Mouse (Mus musculus): Measurements from ENCODE around the gene Fermt3. TPM values are rescaled to one million over a fixed set of nuclear protein-coding genes. Genes with fewer than 3 reads are reported as not detected.

Gene Fermt3
- total RNA-seq, 2 experiments from 2014 or later: 89.1 to 262 TPM

GRCm38 (mm10) chr19:7039841-7040636 lies 20.8 kb upstream of the Fermt3 start, which contains the start of gene Stip1:
Gene Stip1, minus strand, starts transcription at chr19:7039967.
- ATAC-seq (ENCODE audit: poor library complexity, severe bottlenecking): peak; percentile 97

DNA sequence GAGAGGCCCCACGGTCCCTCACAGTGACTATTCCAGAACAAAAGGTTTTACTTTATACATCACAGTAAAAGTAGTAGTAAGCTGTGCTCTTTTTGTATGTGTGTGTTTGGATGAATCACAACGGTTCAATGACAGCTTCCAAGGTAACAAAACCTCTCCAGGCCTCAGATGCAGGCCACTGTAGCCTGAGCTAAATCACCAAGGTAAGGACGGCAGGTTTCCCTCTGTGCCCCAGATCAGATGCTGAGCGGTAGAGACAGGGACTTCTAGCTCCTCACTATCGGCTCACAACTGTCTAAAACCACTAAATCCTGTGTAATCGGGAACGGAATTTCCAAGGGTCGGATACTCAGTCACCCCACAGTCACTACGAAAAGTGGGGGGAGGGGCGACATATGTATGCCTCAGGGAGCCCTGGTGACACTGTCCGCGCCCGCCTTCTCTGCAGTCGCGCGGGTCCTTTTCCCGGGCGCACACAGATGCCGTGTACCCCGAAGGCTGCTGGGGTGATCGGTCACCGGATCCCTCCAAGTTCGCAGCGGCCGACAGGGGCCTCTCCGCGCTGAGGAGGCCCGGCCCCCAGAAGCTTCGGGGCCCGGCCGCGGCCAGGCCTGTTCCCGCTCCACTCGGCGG lies 19.9 kb upstream of the Fermt3 start:
- ATAC-seq (ENCODE audit: poor library complexity, severe bottlenecking): no peak

DNA sequence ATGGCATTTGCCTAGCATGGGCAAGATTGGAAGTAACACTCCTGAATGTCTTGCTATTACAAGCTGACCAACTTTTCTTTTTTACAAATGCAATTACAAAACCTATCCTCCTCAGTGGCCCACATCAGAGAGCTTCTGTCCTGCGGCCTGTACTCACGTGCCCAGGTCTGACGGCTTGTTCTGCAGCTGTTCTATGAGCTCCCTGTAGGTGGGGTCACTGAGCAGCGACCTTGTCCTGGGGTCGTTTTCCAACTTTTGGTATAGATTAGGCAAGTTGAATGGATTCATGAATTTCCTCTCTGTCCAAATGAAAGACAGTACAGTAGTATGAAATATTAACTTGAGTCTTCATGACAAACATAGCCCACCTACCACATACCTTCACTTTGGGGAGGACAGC lies 14.7 kb upstream of the Fermt3 start:
- no peak for ATAC-seq (ENCODE audit: poor library complexity, severe bottlenecking)

GRCm38 (mm10) chr19:7029531-7029930 lies 10.3 kb upstream of the Fermt3 start:
- ATAC-seq (ENCODE audit: poor library complexity, severe bottlenecking): no peak

DNA sequence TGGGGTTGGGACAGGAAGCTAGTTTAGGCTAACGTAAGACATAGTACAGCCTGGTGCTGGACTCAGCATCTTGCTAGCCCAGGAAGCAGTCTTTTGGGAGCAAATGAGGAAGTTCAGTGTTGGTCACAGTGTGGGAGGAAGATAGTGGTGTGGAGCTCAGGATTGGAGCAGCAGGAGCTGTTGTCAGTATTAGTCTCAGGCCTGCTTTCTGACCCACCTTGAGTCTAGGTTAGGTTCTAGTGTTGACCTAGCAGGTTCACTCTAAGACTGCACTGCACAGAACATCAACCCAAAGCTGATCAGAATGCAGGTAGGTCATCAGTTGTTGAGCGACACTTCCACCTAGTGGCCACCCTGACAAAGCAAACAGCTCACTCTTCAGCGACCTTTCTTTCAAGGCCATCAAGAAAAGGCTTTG lies 964 bp upstream of the Fermt3 start:
- ATAC-seq (ENCODE audit: poor library complexity, severe bottlenecking): peak; percentile 50

DNA sequence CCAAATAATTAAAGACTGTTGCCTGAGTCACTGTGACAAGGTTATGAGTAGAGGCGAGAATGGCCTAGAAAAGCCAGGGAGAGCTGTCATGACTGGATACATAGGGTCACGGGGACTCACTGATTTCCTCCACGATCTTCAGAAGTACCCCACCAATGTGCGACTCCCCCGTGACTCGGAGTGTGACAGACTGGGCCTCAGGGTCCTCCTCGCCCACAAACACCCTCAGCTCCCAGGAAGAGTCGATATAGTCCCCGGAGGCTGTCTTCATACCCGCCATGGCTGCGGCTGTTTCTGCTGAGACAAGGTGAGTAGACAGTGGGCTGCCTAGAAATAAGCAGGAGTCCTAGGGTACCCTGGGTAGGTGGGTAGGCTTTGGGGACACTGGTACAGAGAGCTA lies 723 bp downstream of the Fermt3 start:
- ATAC-seq (ENCODE audit: poor library complexity, severe bottlenecking): peak; percentile 21

- ATAC-seq (ENCODE audit: poor library complexity, severe bottlenecking): peak; percentile 52
These were observed 1.5 kb downstream of the Fermt3 start for GRCm38 (mm10) chr19:7017541-7018457.

GRCm38 (mm10) chr19:7014481-7015135 lies 4.7 kb downstream of the Fermt3 start:
- no peak for ATAC-seq (ENCODE audit: poor library complexity, severe bottlenecking)

- no peak for ATAC-seq (ENCODE audit: poor library complexity, severe bottlenecking)
These were observed 5.3 kb downstream of the Fermt3 start for GRCm38 (mm10) chr19:7013984-7014383.

- ATAC-seq (ENCODE audit: poor library complexity, severe bottlenecking): no peak
These were observed 6.8 kb downstream of the Fermt3 start for GRCm38 (mm10) chr19:7012426-7012825.

DNA sequence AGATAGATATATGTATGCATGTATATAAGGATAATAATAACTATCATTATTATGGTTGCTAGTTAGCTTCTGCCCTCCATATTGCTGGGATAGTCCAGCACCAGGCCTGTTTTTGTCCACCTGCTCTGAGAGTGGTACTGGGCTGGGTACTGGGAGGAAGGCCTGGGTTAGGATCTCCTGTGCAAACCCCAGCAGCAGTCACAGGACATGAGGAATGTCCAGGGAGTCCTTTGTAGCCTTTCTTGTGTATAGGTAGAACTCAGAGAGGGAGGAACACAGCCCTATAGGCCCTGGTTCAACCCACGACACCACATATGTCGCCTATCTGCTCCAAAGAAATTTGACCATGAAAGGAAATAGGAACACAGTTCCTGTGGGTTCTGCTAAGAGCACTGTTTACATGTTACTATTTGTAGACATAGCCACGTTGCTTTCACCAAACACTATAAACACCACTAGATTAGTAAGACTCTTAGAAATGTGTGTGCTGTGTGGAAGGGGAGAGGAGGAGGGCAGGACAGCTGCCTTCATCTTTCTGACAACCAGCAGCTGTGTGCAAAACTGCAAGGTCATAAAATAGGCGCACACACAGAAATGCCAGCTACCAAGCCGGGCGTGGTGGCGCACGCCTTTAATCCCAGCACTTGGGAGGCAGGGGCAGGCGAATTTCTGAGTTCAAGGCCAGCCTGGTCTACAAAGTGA lies 12.2 kb downstream of the Fermt3 start:
- ATAC-seq (ENCODE audit: poor library complexity, severe bottlenecking): no peak

GRCm38 (mm10) chr19:6999360-7000063 lies 19.8 kb downstream of the Fermt3 start:
- no peak for ATAC-seq (ENCODE audit: poor library complexity, severe bottlenecking)

DNA sequence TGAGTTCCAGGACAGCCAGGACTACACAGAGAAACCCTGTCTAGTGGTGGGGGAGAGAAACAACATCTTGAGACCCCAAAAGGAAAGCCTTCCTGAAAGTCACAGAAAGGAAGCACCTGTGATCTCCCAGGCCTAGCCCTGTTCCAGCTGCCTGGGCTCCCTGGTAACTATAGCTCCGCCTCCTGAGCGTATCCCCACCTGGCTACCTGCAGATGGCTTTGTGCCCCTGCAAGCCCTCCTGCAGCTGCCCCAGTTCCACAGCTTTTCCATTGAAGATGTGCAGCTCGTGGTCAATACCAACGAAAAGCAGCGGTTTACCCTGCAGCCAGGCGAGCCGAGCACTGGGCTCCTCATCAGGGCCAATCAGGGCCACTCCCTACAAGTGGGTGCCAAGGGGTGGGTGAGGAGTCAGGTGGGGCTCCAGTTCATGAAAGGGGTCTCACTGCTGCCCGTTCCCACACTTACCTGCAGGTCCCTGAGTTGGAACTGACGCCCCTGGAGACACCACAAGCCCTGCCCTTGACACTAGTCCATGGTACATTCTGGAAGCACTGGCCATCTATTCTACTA lies 21.5 kb downstream of the Fermt3 start:
- no peak for ATAC-seq (ENCODE audit: poor library complexity, severe bottlenecking)

GRCm38 (mm10) chr19:6996006-6996405 lies 23.3 kb downstream of the Fermt3 start, which contains the start of the genes Nudt22 and Trpt1:
Gene Nudt22, minus strand, starts transcription at chr19:6996117.
Gene Trpt1, plus strand, starts transcription at chr19:6996131.
- ATAC-seq (ENCODE audit: poor library complexity, severe bottlenecking): peak; percentile 57

- ATAC-seq (ENCODE audit: poor library complexity, severe bottlenecking): no peak
These were observed 23.8 kb downstream of the Fermt3 start for GRCm38 (mm10) chr19:6995255-6995991.

DNA sequence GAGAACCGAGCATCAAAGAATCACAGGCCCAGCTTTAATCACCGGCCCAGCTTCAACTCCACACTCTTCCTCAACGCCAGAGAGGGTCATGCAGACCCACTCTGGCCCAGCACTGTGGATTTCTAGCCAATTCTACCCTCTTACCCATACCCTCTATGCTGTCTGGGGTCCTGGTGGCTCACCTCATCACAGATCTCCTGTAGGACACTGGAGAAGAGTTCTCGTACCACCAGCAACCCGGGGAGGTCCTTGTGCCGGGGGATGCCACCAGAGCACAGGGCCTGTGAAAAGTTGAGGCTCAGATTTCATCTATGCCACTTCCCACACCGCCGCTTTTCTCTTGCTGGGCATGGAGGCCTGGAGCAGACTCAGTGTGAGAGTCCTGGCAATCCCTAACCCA lies 24.8 kb downstream of the Fermt3 start:
- ATAC-seq (ENCODE audit: poor library complexity, severe bottlenecking): no peak

- no peak for ATAC-seq (ENCODE audit: poor library complexity, severe bottlenecking)
These were observed 25.3 kb downstream of the Fermt3 start for GRCm38 (mm10) chr19:6994002-6994401.

Data from megakaryocyte, adult 5-6 weeks (primary cell).